Mouse (Mus musculus) heart, adult 8-10 months (tissue): ENCODE data around the gene Rtn4rl1. TPM values are rescaled to one million over a fixed set of nuclear protein-coding genes. Genes with fewer than 3 reads are reported as not detected.

ENCODE experiments used
- DNase-seq: peaks from one replicate; pipeline ENCODE4 v3.0.0; 2022; ENCODE audit warnings: low spot score
- total RNA-seq, 4 experiments: library from RNA; stranded (reverse); gene quantifications; 2 replicates each; pipeline ENCODE4 v1.2.4; 2022

The Rtn4rl1 gene
- total RNA-seq, 4 experiments from 2014 or later, result 5.2 to 7.9 (median 6.8) TPM

GRCm38 (mm10) chr11:75184986-75185385 lies 8.6 kb upstream of the Rtn4rl1 start:
- no peak for DNase-seq

- no peak for DNase-seq
These were observed 3.7 kb upstream of the Rtn4rl1 start for GRCm38 (mm10) chr11:75189713-75190370.

- peak; percentile 68 for DNase-seq
These were observed 3.2 kb upstream of the Rtn4rl1 start for GRCm38 (mm10) chr11:75190371-75190724.

- no peak for DNase-seq
These were observed 2.6 kb upstream of the Rtn4rl1 start, which contains the start of gene Dph1 for GRCm38 (mm10) chr11:75190905-75191441. Dph1 (minus strand) TSS chr11:75191241.

GRCm38 (mm10) chr11:75191841-75192240 lies 1.7 kb upstream of the Rtn4rl1 start:
- DNase-seq, result no peak

- peak; percentile 84 for DNase-seq
These were observed 1.0 kb upstream of the Rtn4rl1 start for GRCm38 (mm10) chr11:75192336-75193214.

- peak; percentile 18 for DNase-seq
These were observed 702 bp downstream of the Rtn4rl1 start for GRCm38 (mm10) chr11:75194121-75194849.

GRCm38 (mm10) chr11:75194850-75195461 lies 1.4 kb downstream of the Rtn4rl1 start:
- no peak for DNase-seq

GRCm38 (mm10) chr11:75196131-75196530 lies 2.5 kb downstream of the Rtn4rl1 start:
- DNase-seq, result no peak

- DNase-seq, result no peak
These were observed 4.4 kb downstream of the Rtn4rl1 start for GRCm38 (mm10) chr11:75197956-75198355.

- DNase-seq, result no peak
These were observed 5.2 kb downstream of the Rtn4rl1 start for GRCm38 (mm10) chr11:75198792-75199191.

GRCm38 (mm10) chr11:75199951-75200350 lies 6.4 kb downstream of the Rtn4rl1 start:
- no peak for DNase-seq

- DNase-seq, result no peak
These were observed 7.4 kb downstream of the Rtn4rl1 start for GRCm38 (mm10) chr11:75200935-75201334.

- no peak for DNase-seq
These were observed 8.1 kb downstream of the Rtn4rl1 start for GRCm38 (mm10) chr11:75201721-75202120.

GRCm38 (mm10) chr11:75203926-75204325 lies 10.3 kb downstream of the Rtn4rl1 start:
- DNase-seq, result no peak

- DNase-seq, result no peak
These were observed 10.9 kb downstream of the Rtn4rl1 start for GRCm38 (mm10) chr11:75204472-75204871.

- no peak for DNase-seq
These were observed 12.8 kb downstream of the Rtn4rl1 start for GRCm38 (mm10) chr11:75206347-75206746.

- no peak for DNase-seq
These were observed 15.8 kb downstream of the Rtn4rl1 start for GRCm38 (mm10) chr11:75209363-75209762.

- no peak for DNase-seq
These were observed 16.5 kb downstream of the Rtn4rl1 start for GRCm38 (mm10) chr11:75210093-75210492.

- no peak for DNase-seq
These were observed 17.2 kb downstream of the Rtn4rl1 start for GRCm38 (mm10) chr11:75210755-75211154.

GRCm38 (mm10) chr11:75212031-75212667 lies 18.6 kb downstream of the Rtn4rl1 start:
- peak; percentile 31 for DNase-seq
